Mouse (Mus musculus) megakaryocyte, embryonic 14.5 days (primary cell): ENCODE measurements around the gene Anxa10. TPM values are rescaled to one million over a fixed set of nuclear protein-coding genes. Genes with fewer than 3 reads are reported as not detected.

Experiments
- H3K27me3 ChIP-seq: replicated peaks from 2 replicates; pipeline ENCODE3; 2012; ENCODE audit warnings: inconsistent platforms
- H3K36me3 ChIP-seq: replicated peaks from 2 replicates; pipeline ENCODE3; 2012; ENCODE audit warnings: low read length, inconsistent platforms, mixed read lengths
- H3K4me1 ChIP-seq: 2 replicates; pipeline ENCODE4 v1.6.1; 2012; ENCODE audit warnings: inconsistent platforms
- H3K4me3 ChIP-seq: replicated peaks from 2 replicates; pipeline ENCODE3; 2012; ENCODE audit warnings: moderate library complexity, mild to moderate bottlenecking, inconsistent platforms
- H3K9me3 ChIP-seq: 2 replicates; pipeline ENCODE4 v1.6.1; 2012; ENCODE audit warnings: inconsistent platforms
- FLI1 ChIP-seq: IDR thresholded peaks from 2 replicates; pipeline ENCODE4 v1.6.1; 2012; ENCODE audit warnings: low read length, inconsistent platforms, mixed read lengths
- GATA1 ChIP-seq: IDR thresholded peaks from 3 replicates; pipeline ENCODE4 v1.6.1; 2012; ENCODE audit warnings: mixed read lengths, low read length, inconsistent platforms, borderline replicate concordance
- polyA plus RNA-seq: library from polyadenylated mRNA; stranded (reverse); fragments of >175 nt; gene quantifications from 2 replicates; pipeline ENCODE4 v1.2.3, GENCODE M21; 2012; ENCODE audit warnings: low replicate concordance; ENCODE audit not compliant: insufficient read depth

Gene Anxa10
- polyA plus RNA-seq, 1 experiment, result not detected

GRCm38 (mm10) chr8:62014166-62014565 is 108.8 kb downstream of the Anxa10 start:
- H3K27me3 ChIP-seq, result no peaks in the 10 kb centered on the region
- TF ChIP-seq GATA1, result no peak
- no peak for TF ChIP-seq FLI1
- no peak overlapping the region for H3K4me3 ChIP-seq
- peaks cover 6% of the 10 kb centered on the region; the same call in 1 of the 2 replicates for H3K9me3 ChIP-seq
- H3K36me3 ChIP-seq, result no peaks in the 10 kb centered on the region
- no peaks in the 10 kb centered on the region for H3K4me1 ChIP-seq

Other genes starting within 250 kb of the Anxa10 start
- gene Palld, start 220.5 kb downstream of the Anxa10 start, polyA plus RNA-seq, result 2.7 and 4.7 TPM in 2 replicates
- not detected in 2 replicates for gene Ddx60, start 195.1 kb downstream of the Anxa10 start, polyA plus RNA-seq